Mouse (Mus musculus): ENCODE data around the gene Bend3. TPM values are rescaled to one million over a fixed set of nuclear protein-coding genes. Genes with fewer than 3 reads are reported as not detected.

Bend3 gene
- polyA plus RNA-seq, 1 experiment from 2014 or later: 4.6 TPM

DNA sequence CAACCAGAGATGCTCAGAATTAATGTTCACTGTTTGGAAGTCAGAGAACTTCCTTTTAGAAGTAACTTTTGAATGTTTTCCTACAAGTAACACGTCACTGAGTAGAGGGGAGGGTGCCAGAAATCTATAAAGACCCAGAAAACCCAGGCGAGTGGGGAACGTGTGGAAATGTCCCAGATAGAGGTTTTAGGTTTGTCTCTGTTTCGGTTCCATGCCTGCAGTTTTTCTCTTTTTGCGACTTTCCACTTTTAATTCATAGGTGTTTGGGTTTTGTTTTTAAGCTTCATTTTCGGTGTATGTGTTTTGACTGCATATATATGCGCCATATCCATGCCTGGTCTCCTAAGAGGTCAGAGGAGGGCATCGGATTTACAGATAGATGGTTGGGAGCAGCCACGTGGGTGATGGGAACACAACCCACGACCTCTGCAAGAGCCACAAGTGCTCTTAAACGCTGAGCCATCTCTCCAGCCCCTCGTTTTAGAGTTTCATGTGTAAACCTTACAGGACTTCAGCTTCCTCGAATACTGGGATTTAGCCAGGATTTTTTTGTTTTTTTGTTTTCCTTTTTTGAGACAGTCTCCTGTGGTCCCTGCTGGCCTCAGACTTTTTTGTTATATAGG is 1.7 kb downstream of the Bend3 start:
- no peaks in the 10 kb centered on the region for H3K27me3 ChIP-seq (ENCODE audit: control insufficient read depth, insufficient read depth, low read length)
- H3K27ac ChIP-seq (replicated peaks in 1 of 2; ENCODE audit: control insufficient read depth in 1 of 2, insufficient read depth in 1 of 2, low read depth in 2 of 2, low read length in 2 of 2): peak overlapping the region; percentile 84 to 98
- H3K4me2 ChIP-seq (ENCODE audit: low read length): peak overlapping the region; percentile 96
- H3K4me3 ChIP-seq (ENCODE audit: control insufficient read depth in 1 of 2, insufficient read depth in 1 of 2, low read depth in 1 of 2, low read length in 2 of 2): peak overlapping the region; percentile 89 to 90
- WGBS: 18% methylated on average over 13 of the region's 13 CpGs
- no peak for ATAC-seq (ENCODE audit: insufficient number of reproducible peaks, insufficient read depth, low FRiP score, low read depth)
- peaks cover 11 to 34% of the 10 kb centered on the region in 2 experiments; a peak in 3 of 4 replicates for H3K4me1 ChIP-seq (ENCODE audit: control insufficient read depth in 2 of 2, insufficient read depth in 2 of 2, low read length in 2 of 2)
- H3K9ac ChIP-seq (ENCODE audit: low read length): peak overlapping the region; percentile 95
- H3K9me3 ChIP-seq (ENCODE audit: control insufficient read depth, low read length): no peaks in the 10 kb centered on the region
- no peaks in the 10 kb centered on the region for H3K36me3 ChIP-seq (ENCODE audit: control insufficient read depth, insufficient read depth, low read length)

DNA sequence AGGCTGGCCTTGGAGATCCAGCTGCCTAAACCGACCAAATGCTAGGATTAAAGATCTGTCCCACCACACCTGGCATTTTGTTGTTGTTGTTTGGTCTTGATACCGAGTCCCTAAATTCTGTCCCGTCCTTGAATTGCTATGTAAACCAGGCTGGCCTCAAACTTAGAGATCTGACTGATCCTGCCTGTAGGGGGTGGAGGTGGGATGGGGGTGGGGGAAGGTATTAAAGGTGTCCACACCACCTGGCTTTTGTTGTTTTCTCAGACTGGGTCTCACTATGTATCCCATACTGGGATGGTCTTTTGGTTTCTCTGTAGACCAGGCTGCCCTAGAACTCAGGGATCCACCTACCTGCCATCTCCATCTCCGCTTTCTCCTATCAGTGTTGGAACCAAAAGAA is 2.5 kb downstream of the Bend3 start:
- Histone ChIP-seq H3K4me3 (ENCODE audit: control insufficient read depth in 1 of 2, insufficient read depth in 1 of 2, low read depth in 1 of 2, low read length in 2 of 2) (no peak overlapping the region), H3K9me3 (ENCODE audit: control insufficient read depth, low read length) (no peaks in the 10 kb centered on the region), H3K36me3 (ENCODE audit: control insufficient read depth, insufficient read depth, low read length) (no peaks in the 10 kb centered on the region), H3K27me3 (ENCODE audit: control insufficient read depth, insufficient read depth, low read length) (no peaks in the 10 kb centered on the region), H3K27ac (replicated peaks in 1 of 2; ENCODE audit: control insufficient read depth in 1 of 2, insufficient read depth in 1 of 2, low read depth in 2 of 2, low read length in 2 of 2) (no peak overlapping the region), H3K9ac (ENCODE audit: low read length) (no peak overlapping the region), H3K4me2 (ENCODE audit: low read length) (0 out of 2 replicates have a peak overlapping the region, but pooled peaks have one; percentile 96), H3K4me1 (ENCODE audit: control insufficient read depth in 2 of 2, insufficient read depth in 2 of 2, low read length in 2 of 2) (peaks cover 11 to 34% of the 10 kb centered on the region in 2 experiments; a peak in 3 of 4 replicates)
- ATAC-seq (ENCODE audit: insufficient number of reproducible peaks, insufficient read depth, low FRiP score, low read depth): no peak
- 40% methylated on average over 4 of the region's 4 CpGs for WGBS

DNA sequence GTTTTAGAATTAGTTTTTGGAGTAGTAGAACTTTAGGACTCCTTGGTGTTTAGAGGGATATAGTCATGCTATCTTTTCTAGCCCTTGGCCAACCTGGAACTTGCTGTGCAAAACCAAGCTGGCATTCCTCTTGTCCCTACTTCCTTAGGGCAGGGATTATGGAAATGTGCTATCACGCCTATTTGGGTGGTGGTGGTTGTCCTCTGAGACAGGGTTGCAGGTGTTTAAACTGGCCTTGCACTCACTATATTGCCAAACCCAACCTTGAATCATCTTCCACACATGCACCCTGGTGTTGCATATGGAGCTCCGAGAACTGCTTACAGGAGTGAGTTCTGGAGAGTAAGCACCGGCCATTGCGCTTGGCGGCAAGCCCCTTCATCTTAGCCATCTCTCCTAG is 3.4 kb downstream of the Bend3 start:
- 89% methylated on average over 5 of the region's 5 CpGs for WGBS
- no peak overlapping the region for H3K27ac ChIP-seq (replicated peaks in 1 of 2; ENCODE audit: control insufficient read depth in 1 of 2, insufficient read depth in 1 of 2, low read depth in 2 of 2, low read length in 2 of 2)
- ATAC-seq (ENCODE audit: insufficient number of reproducible peaks, insufficient read depth, low FRiP score, low read depth): no peak

DNA sequence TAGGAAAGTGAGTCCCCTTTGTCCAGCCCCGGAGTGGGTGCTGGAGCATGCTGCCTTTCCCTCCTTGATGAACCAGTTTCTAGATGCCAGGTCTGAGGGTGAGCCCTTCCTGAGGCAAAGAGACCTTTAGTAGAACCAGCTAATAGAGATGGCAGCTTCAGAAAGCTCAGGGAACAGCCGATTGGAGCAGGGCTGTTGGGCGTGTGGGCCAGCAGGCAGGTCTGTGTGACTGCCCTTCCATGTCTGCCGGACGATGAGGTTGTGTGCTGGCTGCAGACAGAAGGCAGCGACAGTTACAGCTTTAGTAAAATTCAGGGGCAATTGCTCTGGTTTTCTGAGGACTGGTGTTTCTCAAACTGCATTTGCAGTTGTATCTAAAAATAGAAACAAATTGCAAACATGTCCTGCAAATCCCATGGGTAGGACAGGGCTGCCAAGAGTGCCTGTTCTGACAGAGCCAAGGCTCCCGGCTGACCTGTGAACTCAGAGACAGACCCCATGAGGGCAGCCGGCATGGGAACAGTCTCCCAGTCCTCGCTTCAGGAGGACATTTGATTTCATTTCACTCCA is 4.9 kb downstream of the Bend3 start:
- Histone ChIP-seq H3K27ac (replicated peaks in 1 of 2; ENCODE audit: control insufficient read depth in 1 of 2, insufficient read depth in 1 of 2, low read depth in 2 of 2, low read length in 2 of 2) (peak overlapping the region; percentile 85 to 88), H3K4me1 (ENCODE audit: control insufficient read depth in 2 of 2, insufficient read depth in 2 of 2, low read length in 2 of 2) (peaks cover 15 to 43% of the 10 kb centered on the region in 2 experiments), H3K4me2 (ENCODE audit: low read length) (peak overlapping the region; percentile 58), H3K9me3 (ENCODE audit: control insufficient read depth, low read length) (no peaks in the 10 kb centered on the region), H3K4me3 (ENCODE audit: control insufficient read depth in 1 of 2, insufficient read depth in 1 of 2, low read depth in 1 of 2, low read length in 2 of 2) (peak overlapping the region in 1 of 2 experiments; percentile 20; a peak in 1 of 4 replicates), H3K27me3 (ENCODE audit: control insufficient read depth, insufficient read depth, low read length) (no peaks in the 10 kb centered on the region), H3K9ac (ENCODE audit: low read length) (peak overlapping the region; percentile 71), H3K36me3 (ENCODE audit: control insufficient read depth, insufficient read depth, low read length) (no peaks in the 10 kb centered on the region)
- no peak for ATAC-seq (ENCODE audit: insufficient number of reproducible peaks, insufficient read depth, low FRiP score, low read depth)
- 14% methylated on average over 9 of the region's 9 CpGs for WGBS

More for the DNA sequence above, 3.4 kb downstream of the Bend3 start:
- Histone ChIP-seq H3K9me3 (ENCODE audit: control insufficient read depth, low read length) (no peaks in the 10 kb centered on the region), H3K9ac (ENCODE audit: low read length) (no peak overlapping the region), H3K4me2 (ENCODE audit: low read length) (no peak overlapping the region), H3K4me3 (ENCODE audit: control insufficient read depth in 1 of 2, insufficient read depth in 1 of 2, low read depth in 1 of 2, low read length in 2 of 2) (no peak overlapping the region), H3K27me3 (ENCODE audit: control insufficient read depth, insufficient read depth, low read length) (no peaks in the 10 kb centered on the region), H3K4me1 (ENCODE audit: control insufficient read depth in 2 of 2, insufficient read depth in 2 of 2, low read length in 2 of 2) (peaks cover 11 to 34% of the 10 kb centered on the region in 2 experiments; a peak in 3 of 4 replicates), H3K36me3 (ENCODE audit: control insufficient read depth, insufficient read depth, low read length) (no peaks in the 10 kb centered on the region)

DNA sequence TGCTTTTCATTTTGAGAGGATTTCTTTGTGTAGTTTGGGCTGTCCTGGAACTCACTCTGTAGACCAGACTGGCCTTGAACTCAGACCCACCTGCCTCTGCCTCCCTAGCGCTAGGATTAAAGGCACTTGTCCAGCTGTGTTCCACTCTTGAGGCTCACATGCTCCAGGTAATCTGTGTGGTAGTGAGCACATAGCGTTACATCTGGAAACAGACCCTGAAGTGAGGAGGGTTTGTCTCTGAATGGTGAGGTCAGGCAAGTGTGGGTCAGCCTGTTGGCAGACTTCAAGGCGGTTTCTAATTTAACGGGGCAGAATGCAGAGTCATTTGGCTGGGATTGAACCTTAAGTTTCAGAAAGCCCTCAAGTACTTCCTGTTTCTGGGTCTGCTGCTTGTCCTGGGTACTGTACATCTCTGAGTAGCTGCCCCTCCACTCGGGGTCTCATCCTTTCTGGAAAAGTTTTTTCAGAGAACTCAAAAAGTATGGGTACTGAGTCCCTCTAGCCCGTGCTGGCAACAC is 7.2 kb downstream of the Bend3 start:
- no peak overlapping the region for H3K4me2 ChIP-seq (ENCODE audit: low read length)
- WGBS: 79% methylated on average over 6 of the region's 6 CpGs
- peaks cover 28 to 56% of the 10 kb centered on the region in 2 experiments for H3K4me1 ChIP-seq (ENCODE audit: control insufficient read depth in 2 of 2, insufficient read depth in 2 of 2, low read length in 2 of 2)
- no peaks in the 10 kb centered on the region for H3K9me3 ChIP-seq (ENCODE audit: control insufficient read depth, low read length)
- ATAC-seq (ENCODE audit: insufficient number of reproducible peaks, insufficient read depth, low FRiP score, low read depth): no peak
- no peak overlapping the region for H3K4me3 ChIP-seq (ENCODE audit: control insufficient read depth in 1 of 2, insufficient read depth in 1 of 2, low read depth in 1 of 2, low read length in 2 of 2)
- H3K27ac ChIP-seq (replicated peaks in 1 of 2; ENCODE audit: control insufficient read depth in 1 of 2, insufficient read depth in 1 of 2, low read depth in 2 of 2, low read length in 2 of 2): no peak overlapping the region
- no peaks in the 10 kb centered on the region for H3K36me3 ChIP-seq (ENCODE audit: control insufficient read depth, insufficient read depth, low read length)
- H3K27me3 ChIP-seq (ENCODE audit: control insufficient read depth, insufficient read depth, low read length): no peaks in the 10 kb centered on the region
- no peak overlapping the region for H3K9ac ChIP-seq (ENCODE audit: low read length)

DNA sequence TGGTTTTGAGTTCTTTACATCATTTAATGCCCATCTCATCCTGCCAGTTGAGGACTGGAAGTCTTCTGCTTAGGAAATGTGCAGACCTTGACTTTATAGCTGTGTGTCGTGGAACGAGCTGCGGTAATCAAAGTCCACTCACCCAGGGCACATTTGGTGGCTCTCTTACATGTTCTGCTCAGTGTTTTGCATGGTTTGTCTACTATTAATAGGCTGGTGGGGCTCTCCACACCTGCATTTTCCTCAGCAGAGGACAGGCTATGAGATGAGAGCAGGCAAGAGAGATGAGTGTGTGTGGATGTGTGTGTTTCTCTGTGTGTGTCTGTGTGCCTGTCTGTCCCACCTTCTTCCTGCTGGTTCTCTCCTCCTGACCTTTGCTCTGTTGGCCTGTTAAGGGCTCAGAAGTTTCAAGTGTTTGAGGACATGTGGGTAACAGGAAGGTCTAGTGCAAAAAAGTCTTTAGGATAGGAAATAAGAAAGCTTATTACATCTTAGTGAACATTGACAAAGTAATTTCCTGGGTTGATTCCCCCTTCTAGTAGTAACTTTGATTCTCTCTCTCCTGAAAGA is 8.9 kb downstream of the Bend3 start:
- peaks cover 30 to 50% of the 10 kb centered on the region in 2 experiments for H3K4me1 ChIP-seq (ENCODE audit: control insufficient read depth in 2 of 2, insufficient read depth in 2 of 2, low read length in 2 of 2)
- WGBS: 59% methylated on average over 3 of the region's 3 CpGs
- 0 out of 4 replicates have a peak overlapping the region, but pooled peaks have one; percentile 6 to 14 for H3K27ac ChIP-seq (replicated peaks in 1 of 2; ENCODE audit: control insufficient read depth in 1 of 2, insufficient read depth in 1 of 2, low read depth in 2 of 2, low read length in 2 of 2)
- no peaks in the 10 kb centered on the region for H3K36me3 ChIP-seq (ENCODE audit: control insufficient read depth, insufficient read depth, low read length)
- H3K4me2 ChIP-seq (ENCODE audit: low read length): no peak overlapping the region
- ATAC-seq (ENCODE audit: insufficient number of reproducible peaks, insufficient read depth, low FRiP score, low read depth): no peak
- no peak overlapping the region for H3K9ac ChIP-seq (ENCODE audit: low read length)
- H3K4me3 ChIP-seq (ENCODE audit: control insufficient read depth in 1 of 2, insufficient read depth in 1 of 2, low read depth in 1 of 2, low read length in 2 of 2): no peak overlapping the region
- no peaks in the 10 kb centered on the region for H3K27me3 ChIP-seq (ENCODE audit: control insufficient read depth, insufficient read depth, low read length)
- no peaks in the 10 kb centered on the region for H3K9me3 ChIP-seq (ENCODE audit: control insufficient read depth, low read length)

DNA sequence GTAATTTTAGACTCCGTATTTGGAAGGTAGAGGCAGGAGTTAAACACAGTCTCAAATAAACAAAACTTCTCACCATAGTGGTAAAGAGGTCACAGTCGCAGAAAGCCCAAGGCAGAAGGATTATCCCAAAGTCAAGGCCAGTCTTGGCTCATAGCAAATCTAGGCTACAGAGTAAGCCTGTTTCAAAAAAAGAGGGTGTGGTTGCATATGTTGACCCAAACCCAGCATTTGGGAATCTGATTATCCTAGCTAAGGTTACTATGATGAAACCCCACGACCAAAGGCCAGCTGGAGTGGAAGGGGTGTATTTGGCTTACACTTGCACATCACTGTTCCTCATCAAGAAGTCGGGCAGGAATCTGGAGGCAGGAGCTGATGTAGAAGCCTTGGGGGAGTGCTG is 9.6 kb downstream of the Bend3 start:
- H3K4me2 ChIP-seq (ENCODE audit: low read length): no peak overlapping the region
- peaks cover 26 to 43% of the 10 kb centered on the region in 2 experiments for H3K4me1 ChIP-seq (ENCODE audit: control insufficient read depth in 2 of 2, insufficient read depth in 2 of 2, low read length in 2 of 2)
- H3K27ac ChIP-seq (replicated peaks in 1 of 2; ENCODE audit: control insufficient read depth in 1 of 2, insufficient read depth in 1 of 2, low read depth in 2 of 2, low read length in 2 of 2): no peak overlapping the region
- H3K9ac ChIP-seq (ENCODE audit: low read length): no peak overlapping the region
- WGBS: 84% methylated on average over 4 of the region's 4 CpGs
- H3K4me3 ChIP-seq (ENCODE audit: control insufficient read depth in 1 of 2, insufficient read depth in 1 of 2, low read depth in 1 of 2, low read length in 2 of 2): no peak overlapping the region
- no peaks in the 10 kb centered on the region for H3K27me3 ChIP-seq (ENCODE audit: control insufficient read depth, insufficient read depth, low read length)
- no peaks in the 10 kb centered on the region for H3K36me3 ChIP-seq (ENCODE audit: control insufficient read depth, insufficient read depth, low read length)
- ATAC-seq (ENCODE audit: insufficient number of reproducible peaks, insufficient read depth, low FRiP score, low read depth): no peak
- no peaks in the 10 kb centered on the region for H3K9me3 ChIP-seq (ENCODE audit: control insufficient read depth, low read length)
